Mouse (Mus musculus) MEL (cell line): ENCODE measurements around the gene Aldh1a3. TPM values are rescaled to one million over a fixed set of nuclear protein-coding genes. Genes with fewer than 3 reads are reported as not detected.

ENCODE experiments used
- DNase-seq: peaks from one replicate; pipeline ENCODE4 v3.0.0; 2011; ENCODE audit warnings: low read depth, low spot score
- H3K27ac ChIP-seq: 2 replicates; pipeline ENCODE4 v1.5.1; 2012; ENCODE audit warnings: low read depth, mild to moderate bottlenecking, control low read depth, low read length, moderate library complexity; ENCODE audit not compliant: control insufficient read depth
- H3K27me3 ChIP-seq, 2 experiments: fragments of 150-350 bp in 1 of 2; sonication (generic) in 1 of 2; 2 replicates each; pipeline ENCODE4 v1.6.1; 2012; ENCODE audit warnings: low read length in 2 of 2, mild to moderate bottlenecking in 2 of 2, improper control_type of control experiment in 1 of 2, moderate library complexity in 1 of 2; ENCODE audit not compliant: insufficient read depth in 2 of 2, control insufficient read depth in 1 of 2
- H3K36me3 ChIP-seq, 2 experiments: 2 replicates each; pipeline ENCODE4 v1.6.1; 2012 to 2014; ENCODE audit warnings: low read length in 2 of 2, improper control_type of control experiment in 1 of 2, inconsistent platforms in 1 of 2, mild to moderate bottlenecking in 1 of 2; ENCODE audit not compliant: insufficient read depth in 2 of 2, control insufficient read depth in 1 of 2
- H3K4me1 ChIP-seq, 2 experiments: fragments of 150-350 bp in 1 of 2; sonication (generic) in 1 of 2; 2 replicates each; pipeline ENCODE4 v1.6.1; 2012; ENCODE audit warnings: low read length in 2 of 2, improper control_type of control experiment in 1 of 2, mild to moderate bottlenecking in 1 of 2; ENCODE audit not compliant: insufficient read depth in 2 of 2, control insufficient read depth in 1 of 2
- H3K4me3 ChIP-seq, 2 experiments: fragments of 150-350 bp in 1 of 2; sonication (generic) in 1 of 2; 2 replicates each; pipeline ENCODE4 v1.5.1; 2012; ENCODE audit warnings: low read depth in 2 of 2, low read length in 2 of 2, mild to moderate bottlenecking in 2 of 2, moderate library complexity in 2 of 2, control low read depth in 1 of 2, improper control_type of control experiment in 1 of 2; ENCODE audit not compliant: control insufficient read depth in 1 of 2, insufficient read depth in 1 of 2
- H3K79me2 ChIP-seq: 2 replicates; pipeline ENCODE4 v1.6.1; 2012; ENCODE audit warnings: mild to moderate bottlenecking, low read length, moderate library complexity; ENCODE audit not compliant: control insufficient read depth, poor library complexity, insufficient read depth
- H3K9ac ChIP-seq: 2 replicates; pipeline ENCODE4 v1.6.1; 2012; ENCODE audit warnings: low read depth, mild to moderate bottlenecking, control low read depth, low read length, moderate library complexity; ENCODE audit not compliant: control insufficient read depth, poor library complexity, severe bottlenecking
- H3K9me3 ChIP-seq: fragments of 150-350 bp; sonication (generic); replicated peaks from 2 replicates; pipeline ENCODE4 v1.6.1; 2012; ENCODE audit warnings: mild to moderate bottlenecking, low read length, improper control_type of control experiment, moderate library complexity; ENCODE audit not compliant: insufficient read depth
- BHLHE40 ChIP-seq: IDR thresholded peaks from 2 replicates; pipeline ENCODE4 v1.6.1; 2012; ENCODE audit warnings: low read depth, mild to moderate bottlenecking, inconsistent platforms, low read length, improper control_type of control experiment, borderline replicate concordance
- CHD1 ChIP-seq: IDR thresholded peaks from 2 replicates; pipeline ENCODE4 v1.6.1; 2012; ENCODE audit warnings: low read depth, mild to moderate bottlenecking, inconsistent platforms, low read length, improper control_type of control experiment
- CHD2 ChIP-seq: IDR thresholded peaks from 2 replicates; pipeline ENCODE4 v1.6.1; 2011; ENCODE audit warnings: low read length, improper control_type of control experiment
- CTCF ChIP-seq, 3 experiments: IDR thresholded peaks in 2 of 3; conservative IDR thresholded peaks in 1 of 3; 2 replicates each; pipeline ENCODE4 v1.5.1; 2011 to 2012; ENCODE audit warnings: low read length in 3 of 3, low read depth in 2 of 3, mild to moderate bottlenecking in 2 of 3, improper control_type of control experiment in 1 of 3, inconsistent platforms in 1 of 3, mixed read lengths in 1 of 3, moderate library complexity in 1 of 3; ENCODE audit not compliant: control insufficient read depth in 1 of 3, insufficient read depth in 1 of 3, poor library complexity in 1 of 3, severe bottlenecking in 1 of 3
- E2F4 ChIP-seq: IDR thresholded peaks from 2 replicates; pipeline ENCODE4 v1.6.1; 2011; ENCODE audit warnings: low read depth, low read length, improper control_type of control experiment, borderline replicate concordance
- EP300 ChIP-seq, 2 experiments: IDR thresholded peaks; 2 replicates each; pipeline ENCODE4 v1.6.1; 2011; ENCODE audit warnings: improper control_type of control experiment in 2 of 2, low read length in 2 of 2, low read depth in 1 of 2, mild to moderate bottlenecking in 1 of 2
- GABPA ChIP-seq: IDR thresholded peaks from 2 replicates; pipeline ENCODE4 v1.6.1; 2012; ENCODE audit warnings: low read depth, mild to moderate bottlenecking, inconsistent platforms, low read length, improper control_type of control experiment, moderate library complexity
- JUND ChIP-seq: IDR thresholded peaks from 2 replicates; pipeline ENCODE4 v1.6.1; 2011; ENCODE audit warnings: low read depth, mild to moderate bottlenecking, improper control_type of control experiment, low read length
- MAX ChIP-seq: IDR thresholded peaks from 2 replicates; pipeline ENCODE4 v1.6.1; 2011; ENCODE audit warnings: low read length, improper control_type of control experiment
- MXI1 ChIP-seq: IDR thresholded peaks from 2 replicates; pipeline ENCODE4 v1.6.1; 2011; ENCODE audit warnings: mild to moderate bottlenecking, low read depth, low read length, improper control_type of control experiment
- MYB ChIP-seq: IDR thresholded peaks from 2 replicates; pipeline ENCODE4 v1.6.1; 2011; ENCODE audit warnings: mild to moderate bottlenecking, low read depth, low read length, improper control_type of control experiment
- NRF1 ChIP-seq: IDR thresholded peaks from 2 replicates; pipeline ENCODE4 v1.6.1; 2014; ENCODE audit warnings: low read depth, mild to moderate bottlenecking, inconsistent platforms, low read length, improper control_type of control experiment, moderate library complexity; ENCODE audit not compliant: poor library complexity, insufficient read depth, severe bottlenecking
- POLR2A ChIP-seq, 2 experiments: IDR thresholded peaks; 2 replicates each; pipeline ENCODE4 v1.6.1; 2011 to 2012; ENCODE audit warnings: low read length in 2 of 2, mild to moderate bottlenecking in 2 of 2, control low read depth in 1 of 2, improper control_type of control experiment in 1 of 2, low read depth in 1 of 2, moderate library complexity in 1 of 2; ENCODE audit not compliant: control insufficient read depth in 1 of 2, insufficient read depth in 1 of 2, poor library complexity in 1 of 2
- POLR2AphosphoS2 ChIP-seq: IDR thresholded peaks from 2 replicates; pipeline ENCODE4 v1.6.1; 2011; ENCODE audit warnings: low read length, improper control_type of control experiment
- RAD21 ChIP-seq: IDR thresholded peaks from 2 replicates; pipeline ENCODE4 v1.6.1; 2011; ENCODE audit warnings: mild to moderate bottlenecking, low read depth, low read length, improper control_type of control experiment
- SIN3A ChIP-seq: IDR thresholded peaks from 2 replicates; pipeline ENCODE4 v1.6.1; 2012; ENCODE audit warnings: low read length, improper control_type of control experiment, inconsistent platforms
- TAL1 ChIP-seq: IDR thresholded peaks from 2 replicates; pipeline ENCODE4 v1.6.1; 2012; ENCODE audit warnings: mild to moderate bottlenecking, inconsistent platforms, low read length, moderate library complexity, mixed read lengths
- TBP ChIP-seq: IDR thresholded peaks from 2 replicates; pipeline ENCODE4 v1.8.0; 2011; ENCODE audit warnings: low read depth, low read length, improper control_type of control experiment
- TCF12 ChIP-seq: IDR thresholded peaks from 2 replicates; pipeline ENCODE4 v1.6.1; 2014; ENCODE audit warnings: low read depth, mild to moderate bottlenecking, inconsistent platforms, low read length, improper control_type of control experiment, moderate library complexity
- UBTF ChIP-seq: IDR thresholded peaks from 2 replicates; pipeline ENCODE4 v1.6.1; 2012; ENCODE audit warnings: low read depth, mild to moderate bottlenecking, inconsistent platforms, low read length, improper control_type of control experiment, moderate library complexity, borderline replicate concordance; ENCODE audit not compliant: insufficient read depth
- USF1 ChIP-seq: IDR thresholded peaks from 2 replicates; pipeline ENCODE4 v1.6.1; 2014; ENCODE audit warnings: low read depth, mild to moderate bottlenecking, inconsistent platforms, low read length, improper control_type of control experiment, moderate library complexity
- ZC3H11A ChIP-seq: IDR thresholded peaks from 2 replicates; pipeline ENCODE4 v1.6.1; 2012; ENCODE audit warnings: low read depth, mild to moderate bottlenecking, inconsistent platforms, low read length, improper control_type of control experiment
- ZKSCAN1 ChIP-seq: IDR thresholded peaks from 2 replicates; pipeline ENCODE4 v1.6.1; 2012; ENCODE audit warnings: low read depth, mild to moderate bottlenecking, inconsistent platforms, low read length, improper control_type of control experiment, moderate library complexity
- ZMIZ1 ChIP-seq: IDR thresholded peaks from 2 replicates; pipeline ENCODE4 v1.6.1; 2012; ENCODE audit warnings: low read depth, mild to moderate bottlenecking, inconsistent platforms, low read length, improper control_type of control experiment, moderate library complexity
- ZNF384 ChIP-seq: IDR thresholded peaks from 2 replicates; pipeline ENCODE4 v1.6.1; 2012; ENCODE audit warnings: low read depth, mild to moderate bottlenecking, inconsistent platforms, low read length, improper control_type of control experiment
- polyA plus RNA-seq, 2 experiments: library from polyadenylated mRNA; stranded (reverse) in 1 of 2; unstranded in 1 of 2; fragments of >175 nt in 1 of 2; fragments of >200 nt in 1 of 2; gene quantifications; 2 replicates each; pipeline versions ENCODE4 v1.2.1 to v1.2.4; 2012; ENCODE audit warnings: low replicate concordance in 2 of 2, low read depth in 1 of 2; ENCODE audit not compliant: insufficient read length in 2 of 2, insufficient read depth in 1 of 2, missing spikeins in 1 of 2
- total RNA-seq: library from RNA; depleted of rRNA; stranded (reverse); fragments of 300-350 nt; gene quantifications from 2 replicates; pipeline ENCODE4 v1.2.3, GENCODE M21; 2012

The Aldh1a3 gene
- total and polyA plus RNA-seq, 3 experiments: 13.4 to 43.4 TPM; not detected in 1

GRCm38 (mm10) chr7:66471641-66472216, 44.4 kb upstream of the Aldh1a3 start:
- no peaks in the 10 kb centered on the region for H3K9me3 ChIP-seq
- H3K27ac ChIP-seq: no peak overlapping the region
- H3K79me2 ChIP-seq: no peaks in the 10 kb centered on the region
- TF ChIP-seq ZC3H11A (no peak), SIN3A (no peak), EP300 (IDR thresholded peaks at IDR 0.05; ENCODE audit: low read depth in 1 of 2, low read length in 2 of 2) (no peak)
- TF ChIP-seq, all 39 proteins: peak for 0
- no peak overlapping the region for H3K4me3 ChIP-seq
- no peak for DNase-seq
- H3K9ac ChIP-seq: no peak overlapping the region
- H3K36me3 ChIP-seq: no peaks in the 10 kb centered on the region
- H3K27me3 ChIP-seq: no peaks in the 10 kb centered on the region; a peak in 1 of 4 replicates
- H3K4me1 ChIP-seq: no peaks in the 10 kb centered on the region

DNA sequence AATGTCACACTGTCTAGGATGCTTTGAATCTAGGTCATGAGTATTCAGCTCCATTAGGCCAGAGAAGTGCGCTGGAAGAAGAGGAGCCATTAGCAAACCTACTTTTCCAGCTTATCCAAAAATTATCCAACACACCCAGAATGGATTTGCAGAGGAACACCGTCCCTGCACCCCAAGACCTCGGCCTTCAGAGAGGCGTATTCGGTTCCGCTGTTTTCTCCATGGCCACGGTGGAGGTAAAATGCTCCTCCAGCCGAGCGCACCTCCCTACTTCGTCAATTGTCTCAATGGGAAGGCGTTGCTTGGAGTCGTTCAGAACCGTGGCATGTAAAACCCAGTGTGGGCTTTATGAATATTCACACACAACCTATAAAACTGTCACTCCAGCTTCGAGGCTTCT, 39.3 kb upstream of the Aldh1a3 start:
- H3K4me1 ChIP-seq: no peaks in the 10 kb centered on the region
- no peak overlapping the region for H3K9ac ChIP-seq
- no peaks in the 10 kb centered on the region for H3K79me2 ChIP-seq
- no peaks in the 10 kb centered on the region for H3K9me3 ChIP-seq
- H3K27ac ChIP-seq: no peak overlapping the region
- no peak for TF ChIP-seq TCF12
- TF ChIP-seq MAX: no peak
- no peak for TF ChIP-seq ZKSCAN1
- no peak for TF ChIP-seq GABPA
- no peak for TF ChIP-seq UBTF
- TF ChIP-seq POLR2A (IDR thresholded peaks at IDR 0.05; ENCODE audit: control insufficient read depth in 1 of 2, insufficient read depth in 1 of 2, low read depth in 1 of 2, low read length in 2 of 2, poor library complexity in 1 of 2): no peak
- TF ChIP-seq ZMIZ1: no peak
- no peak for TF ChIP-seq USF1
- no peak for TF ChIP-seq TBP
- TF ChIP-seq ZNF384: no peak
- no peak for TF ChIP-seq RAD21
- no peak overlapping the region for H3K4me3 ChIP-seq
- no peaks in the 10 kb centered on the region; a peak in 2 of 4 replicates for H3K27me3 ChIP-seq
- H3K36me3 ChIP-seq: no peaks in the 10 kb centered on the region
- no peak for DNase-seq

DNA sequence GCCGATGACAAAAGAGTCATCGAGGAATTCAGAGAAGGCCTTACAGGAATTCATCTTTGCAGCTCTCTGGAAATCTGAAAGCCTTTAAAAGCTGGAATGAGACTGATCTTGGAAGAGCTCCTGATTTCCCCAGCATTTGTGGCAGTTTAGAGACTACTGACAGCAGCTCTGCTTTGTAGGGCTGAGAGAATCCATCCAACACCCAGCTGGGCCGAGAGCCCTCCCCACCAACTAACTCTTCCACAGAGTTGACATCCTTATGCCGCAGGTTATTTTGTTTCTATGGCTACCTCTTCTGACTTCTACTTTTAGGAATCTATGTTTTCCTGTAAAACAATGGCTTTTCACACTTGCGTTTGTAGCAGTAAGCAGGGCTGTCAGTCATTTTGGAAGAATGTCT, 37.9 kb upstream of the Aldh1a3 start:
- Histone ChIP-seq H3K27me3 (peaks cover 0 to 2% of the 10 kb centered on the region in 2 experiments; a peak in 3 of 4 replicates), H3K27ac (no peak overlapping the region), H3K36me3 (no peaks in the 10 kb centered on the region), H3K4me3 (no peak overlapping the region), H3K9me3 (no peaks in the 10 kb centered on the region), H3K4me1 (no peaks in the 10 kb centered on the region), H3K9ac (no peak overlapping the region), H3K79me2 (no peaks in the 10 kb centered on the region)
- TF ChIP-seq ZNF384 (no peak), MYB (no peak), POLR2A (IDR thresholded peaks at IDR 0.05; ENCODE audit: control insufficient read depth in 1 of 2, insufficient read depth in 1 of 2, low read depth in 1 of 2, low read length in 2 of 2, poor library complexity in 1 of 2) (no peak), CHD1 (no peak), UBTF (no peak), CHD2 (no peak), JUND (no peak), ZMIZ1 (no peak), ZKSCAN1 (no peak), TBP (no peak), E2F4 (no peak), TAL1 (no peak), CTCF (IDR thresholded peaks at IDR 0.05 in 2 of 3, conservative IDR thresholded peaks at IDR 0.05 in 1 of 3; ENCODE audit: control insufficient read depth in 1 of 3, insufficient read depth in 1 of 3, low read depth in 2 of 3, low read length in 3 of 3, poor library complexity in 1 of 3, severe bottlenecking in 1 of 3) (no peak), POLR2AphosphoS2 (no peak), BHLHE40 (no peak), MXI1 (no peak), EP300 (IDR thresholded peaks at IDR 0.05; ENCODE audit: low read depth in 1 of 2, low read length in 2 of 2) (no peak), RAD21 (no peak), NRF1 (no peak), SIN3A (no peak)
- DNase-seq: no peak
